Mouse (Mus musculus): ENCODE results near the gene Grcc10.

The Grcc10 gene

DNA sequence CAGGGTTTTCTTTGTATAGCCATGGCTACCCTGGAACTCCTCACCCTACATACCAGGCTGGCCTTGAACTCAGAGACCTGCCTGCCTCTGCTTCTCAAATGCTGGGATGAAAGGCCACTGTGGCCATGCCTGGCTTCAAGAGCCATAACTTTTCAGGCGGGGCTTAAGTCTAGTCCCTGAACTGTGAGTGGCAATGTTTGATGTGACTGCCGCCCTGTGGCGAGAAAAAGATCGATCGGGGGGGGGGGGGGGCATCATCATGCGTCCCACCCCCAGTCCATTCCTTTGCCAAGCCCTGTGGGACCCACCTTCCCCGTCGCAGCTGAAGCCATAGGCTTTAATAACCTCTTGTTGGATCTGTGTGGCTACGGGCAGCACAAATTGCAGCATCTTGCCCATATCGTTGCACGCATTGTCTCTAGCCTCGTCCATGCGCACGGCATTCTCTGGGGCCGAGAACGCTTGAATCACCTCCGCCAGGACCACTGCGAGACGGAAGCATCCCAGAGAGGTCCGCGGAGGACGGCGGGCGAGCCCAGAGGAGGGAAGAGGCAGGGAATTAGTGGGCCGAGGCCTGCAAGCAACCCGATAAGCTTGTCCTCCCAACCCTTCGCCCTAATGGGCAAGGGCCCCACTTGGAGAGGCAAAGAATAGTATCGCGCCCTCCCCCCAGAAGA, 825 bp downstream of the Grcc10 start:
- in situ Hi-C loops (cut with MboI; ENCODE audit: low pct_unique_long_range_greater_than_20kb in 1 of 2, low sequenced_read_pairs in 2 of 2, unreplicated experiment in 1 of 2), result no loop called here

DNA sequence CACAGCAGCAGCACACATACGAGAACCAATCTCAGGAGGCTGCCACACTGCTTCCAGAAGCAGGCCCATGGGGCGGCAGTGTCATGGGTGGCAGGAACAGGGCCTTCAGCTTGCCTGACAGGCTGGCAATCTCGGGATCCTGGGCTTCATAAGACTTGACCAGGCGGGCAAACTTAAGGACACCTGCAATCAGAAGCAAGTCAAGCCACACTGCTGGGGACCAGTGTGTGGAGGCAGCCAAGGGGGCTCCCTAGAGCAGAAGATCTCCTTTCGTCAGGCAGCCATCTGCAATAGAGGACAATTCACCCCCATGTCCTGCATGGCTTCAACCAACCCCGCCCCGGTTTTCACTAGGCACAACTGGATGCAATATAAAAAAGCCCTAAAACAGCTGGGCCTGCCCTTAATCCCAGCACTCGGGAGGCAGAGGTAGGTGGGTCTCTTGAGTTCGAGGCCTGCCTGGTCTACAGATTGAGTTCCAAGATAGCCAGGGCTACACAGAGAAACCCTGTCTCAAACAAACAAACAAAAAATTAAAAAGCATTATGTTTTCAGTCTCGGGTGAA, 1.9 kb downstream of the Grcc10 start:
- in situ Hi-C loops (cut with MboI; ENCODE audit: low pct_unique_long_range_greater_than_20kb in 1 of 2, low sequenced_read_pairs in 2 of 2, unreplicated experiment in 1 of 2), result no loop called here

DNA sequence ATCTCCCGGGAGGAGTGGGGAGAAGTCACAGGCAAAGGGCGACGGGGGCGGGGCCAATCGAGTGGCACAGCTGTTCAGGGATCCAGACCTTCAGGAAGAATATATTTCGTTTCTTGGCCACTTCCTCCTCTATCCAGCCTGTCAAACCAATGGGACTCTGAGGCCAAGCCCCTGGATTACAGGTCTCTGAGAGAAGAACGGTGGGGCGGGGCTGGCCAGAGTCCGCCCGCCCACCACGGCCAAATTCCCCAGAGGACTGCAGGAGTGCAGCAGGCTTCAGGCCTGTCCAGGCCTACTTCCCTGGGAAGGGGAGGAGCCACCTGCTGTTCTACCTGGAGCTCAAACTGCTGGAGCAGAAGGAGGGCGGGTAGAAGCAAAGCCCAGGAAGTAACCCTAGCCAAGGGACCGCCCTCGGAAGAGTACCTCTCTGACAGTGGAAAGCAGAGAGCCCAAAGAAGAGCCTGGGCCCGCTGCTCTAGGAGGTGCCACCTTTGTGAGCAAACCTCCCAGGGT, 2.6 kb downstream of the Grcc10 start, which contains the start of gene Ptpn6:
Ptpn6 (minus strand) TSS at position 204 of the 513 bp plus-strand sequence.
- in situ Hi-C loops (cut with MboI; ENCODE audit: low pct_unique_long_range_greater_than_20kb in 1 of 2, low sequenced_read_pairs in 2 of 2, unreplicated experiment in 1 of 2), result no loop called here

GRCm38 (mm10) chr6:124737040-124737439, 4.1 kb downstream of the Grcc10 start:
- in situ Hi-C loops (cut with MboI; ENCODE audit: low pct_unique_long_range_greater_than_20kb in 1 of 2, low sequenced_read_pairs in 2 of 2, unreplicated experiment in 1 of 2), result no loop called here

DNA sequence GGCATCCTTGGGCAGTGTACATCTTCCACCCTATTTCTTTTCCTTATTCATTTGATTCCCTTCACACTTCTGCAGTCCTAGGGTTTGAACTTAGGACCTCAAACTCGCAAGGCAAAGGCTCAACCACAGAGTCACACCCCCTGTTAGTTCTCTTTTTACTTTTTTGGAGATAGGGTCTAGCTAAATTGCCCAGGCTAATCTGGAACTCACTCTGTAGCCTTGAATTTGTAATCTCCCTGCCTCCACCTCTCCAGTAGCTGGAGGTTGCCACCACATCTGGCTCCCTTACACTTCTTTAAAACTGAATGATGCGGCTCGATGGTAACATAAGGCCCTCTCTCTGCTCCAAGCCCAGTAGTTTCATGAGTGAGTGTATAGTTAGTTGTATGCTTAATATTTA, 6.8 kb downstream of the Grcc10 start:
- in situ Hi-C loops (cut with MboI; ENCODE audit: low pct_unique_long_range_greater_than_20kb in 1 of 2, low sequenced_read_pairs in 2 of 2, unreplicated experiment in 1 of 2), result no loop called here

DNA sequence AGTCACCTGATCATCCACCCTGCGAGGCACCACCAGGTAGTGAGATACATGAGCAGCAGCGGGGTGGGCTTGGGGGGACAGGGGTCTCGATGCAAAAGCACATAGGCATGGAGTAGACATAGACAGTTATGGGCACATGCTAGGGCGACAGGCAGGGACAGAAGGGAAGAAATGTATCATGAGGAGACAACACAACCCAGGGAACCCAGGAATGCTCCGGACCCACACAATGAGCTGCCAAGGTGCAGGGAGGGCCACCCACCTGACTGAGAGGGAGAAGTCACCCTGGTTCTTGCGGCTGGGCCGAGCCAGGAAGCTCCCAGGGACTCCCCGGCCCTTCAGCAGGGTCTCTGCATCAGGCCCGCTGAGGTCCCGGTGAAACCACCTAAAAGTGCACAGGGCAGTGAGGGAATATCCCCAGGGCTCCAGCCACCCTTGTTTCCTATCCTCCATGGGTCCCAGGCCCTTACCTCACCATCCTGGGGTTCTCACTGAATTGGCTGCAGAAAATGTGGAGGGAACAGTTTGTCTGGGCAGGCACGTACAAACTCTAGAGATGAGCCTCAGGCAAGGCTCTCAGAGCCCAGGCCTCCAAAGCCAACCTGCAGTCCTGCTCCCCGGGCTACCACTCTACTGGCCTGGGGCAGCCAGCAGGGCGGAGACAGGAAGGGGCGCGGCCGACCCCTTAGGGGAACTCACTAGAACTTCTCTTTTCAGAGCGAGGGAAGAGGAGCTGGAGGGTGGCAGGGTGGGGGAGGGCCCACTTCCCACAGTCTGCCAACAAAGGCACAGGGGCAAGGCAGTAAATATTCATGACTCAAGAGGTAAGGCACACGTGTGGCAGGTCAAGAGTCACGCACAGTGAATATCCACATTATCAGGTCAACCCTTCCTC, 8.5 kb downstream of the Grcc10 start:
- in situ Hi-C loops (cut with MboI; ENCODE audit: low pct_unique_long_range_greater_than_20kb in 1 of 2, low sequenced_read_pairs in 2 of 2, unreplicated experiment in 1 of 2), result no loop called here

DNA sequence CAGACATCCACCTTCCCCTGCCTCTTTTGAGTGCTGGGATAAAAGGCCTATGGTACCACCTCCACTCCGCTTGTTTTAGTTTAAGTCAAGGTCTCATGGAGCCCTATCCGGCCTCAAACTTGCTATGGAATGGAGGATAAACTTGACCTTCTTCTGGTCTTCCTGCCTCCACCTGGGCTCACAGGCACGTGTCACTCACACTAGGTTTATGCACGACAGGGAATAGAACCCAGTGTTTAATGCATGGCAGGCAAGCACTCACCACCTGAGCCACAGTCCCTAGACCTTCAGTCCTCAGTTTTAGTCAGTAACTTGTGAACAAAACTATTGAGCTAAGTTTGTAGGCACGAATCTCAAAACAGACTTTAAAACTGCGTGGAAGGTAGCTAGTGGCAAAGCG, 10.1 kb downstream of the Grcc10 start:
- in situ Hi-C loops (cut with MboI; ENCODE audit: low pct_unique_long_range_greater_than_20kb in 1 of 2, low sequenced_read_pairs in 2 of 2, unreplicated experiment in 1 of 2), result no loop called here

- in situ Hi-C loops (cut with MboI; ENCODE audit: low pct_unique_long_range_greater_than_20kb in 1 of 2, low sequenced_read_pairs in 2 of 2, unreplicated experiment in 1 of 2), result no loop called here
These were observed 11.1 kb downstream of the Grcc10 start for GRCm38 (mm10) chr6:124729850-124730705.

DNA sequence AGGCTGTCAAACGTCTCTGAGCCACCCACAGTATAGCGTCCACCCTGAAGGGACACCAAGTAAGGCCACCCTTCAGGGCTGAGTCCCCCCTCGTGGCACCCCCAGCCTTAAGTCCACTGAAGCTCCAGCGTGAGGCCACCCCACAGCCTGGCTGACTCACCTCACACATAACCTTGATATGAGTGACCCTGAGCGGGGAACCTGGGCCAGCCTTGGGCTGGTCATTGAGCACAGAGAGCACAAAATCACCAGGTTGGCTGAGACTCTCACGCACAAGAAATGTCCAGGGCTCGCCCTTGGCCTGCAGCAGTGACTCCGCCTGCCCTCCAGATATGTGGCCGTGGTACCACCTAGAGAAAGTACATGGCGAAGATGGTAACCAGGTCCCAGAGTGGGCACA, 12.6 kb downstream of the Grcc10 start:
- in situ Hi-C loops (cut with MboI; ENCODE audit: low pct_unique_long_range_greater_than_20kb in 1 of 2, low sequenced_read_pairs in 2 of 2, unreplicated experiment in 1 of 2), result no loop called here

DNA sequence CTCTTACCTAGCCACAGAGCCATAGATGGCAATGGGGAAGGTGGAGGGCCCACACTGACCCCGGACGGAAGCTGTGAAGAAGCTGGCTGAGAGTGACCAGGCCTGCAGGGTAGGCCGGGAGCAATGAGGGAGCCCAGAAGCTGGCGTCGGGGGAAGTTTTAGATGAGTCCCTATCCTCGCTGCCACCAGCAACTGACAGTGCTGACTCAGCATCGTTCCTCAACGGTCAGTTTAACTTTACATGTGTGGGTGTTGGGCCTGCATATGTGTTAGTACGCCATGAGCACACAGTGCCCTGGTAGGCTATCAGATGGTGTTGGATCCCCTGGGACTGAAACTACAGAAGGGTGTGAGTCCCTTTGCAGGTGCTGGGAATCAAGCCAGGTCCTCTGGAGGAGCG, 16.7 kb downstream of the Grcc10 start:
- in situ Hi-C loops (cut with MboI; ENCODE audit: low pct_unique_long_range_greater_than_20kb in 1 of 2, low sequenced_read_pairs in 2 of 2, unreplicated experiment in 1 of 2), result no loop called here

GRCm38 (mm10) chr6:124723541-124723940, 17.6 kb downstream of the Grcc10 start:
- in situ Hi-C loops (cut with MboI; ENCODE audit: low pct_unique_long_range_greater_than_20kb in 1 of 2, low sequenced_read_pairs in 2 of 2, unreplicated experiment in 1 of 2), result no loop called here

GRCm38 (mm10) chr6:124722876-124723473, 18.2 kb downstream of the Grcc10 start:
- in situ Hi-C loops (cut with MboI; ENCODE audit: low pct_unique_long_range_greater_than_20kb in 1 of 2, low sequenced_read_pairs in 2 of 2, unreplicated experiment in 1 of 2), result no loop called here

DNA sequence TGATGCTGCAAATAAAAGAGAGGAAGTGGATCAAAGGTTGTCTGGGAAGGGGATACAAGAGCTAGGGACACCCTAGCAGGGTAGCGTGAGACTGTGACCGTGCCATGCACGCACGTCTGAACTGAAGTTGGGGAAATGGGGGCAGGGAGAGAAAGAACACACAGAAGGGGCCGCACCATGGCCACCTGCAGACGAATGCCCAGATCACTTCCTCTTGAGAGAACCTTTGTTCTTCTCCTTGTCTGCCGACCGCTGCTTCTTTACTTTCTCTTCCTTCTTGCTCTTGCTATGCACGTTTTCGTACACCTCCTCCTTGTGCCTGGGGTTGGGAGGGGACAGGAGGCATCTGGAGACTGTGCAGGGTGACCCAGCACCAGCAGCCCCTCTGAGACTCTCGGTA, 20.3 kb downstream of the Grcc10 start:
- in situ Hi-C loops (cut with MboI; ENCODE audit: low pct_unique_long_range_greater_than_20kb in 1 of 2, low sequenced_read_pairs in 2 of 2, unreplicated experiment in 1 of 2), result no loop called here

- in situ Hi-C loops (cut with MboI; ENCODE audit: low pct_unique_long_range_greater_than_20kb in 1 of 2, low sequenced_read_pairs in 2 of 2, unreplicated experiment in 1 of 2), result no loop called here
These were observed 21.7 kb downstream of the Grcc10 start for GRCm38 (mm10) chr6:124719354-124719978.

DNA sequence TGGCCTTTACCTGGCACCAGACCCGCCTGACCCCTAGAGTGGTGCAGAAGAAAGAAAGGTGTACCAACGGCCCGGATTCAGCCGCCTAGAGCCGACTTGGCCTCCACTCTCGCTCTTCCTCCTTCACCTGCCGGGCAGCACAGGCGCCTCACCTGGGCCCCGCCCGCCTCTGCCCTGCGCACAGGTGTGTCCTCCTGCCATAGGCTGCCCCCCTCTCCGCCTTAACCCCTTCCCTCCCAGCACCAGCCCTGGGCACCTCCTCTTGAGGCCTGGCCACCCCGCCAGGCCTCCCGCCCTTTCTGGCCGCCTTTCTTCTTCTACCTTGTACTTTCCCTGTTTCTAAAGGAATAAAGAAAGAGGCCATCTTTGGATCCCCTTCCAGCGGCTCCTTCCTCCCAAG, 22.5 kb downstream of the Grcc10 start:
- in situ Hi-C loops (cut with MboI; ENCODE audit: low pct_unique_long_range_greater_than_20kb in 1 of 2, low sequenced_read_pairs in 2 of 2, unreplicated experiment in 1 of 2), result no loop called here

GRCm38 (mm10) chr6:124717968-124718367, 23.2 kb downstream of the Grcc10 start:
- in situ Hi-C loops (cut with MboI; ENCODE audit: low pct_unique_long_range_greater_than_20kb in 1 of 2, low sequenced_read_pairs in 2 of 2, unreplicated experiment in 1 of 2), result no loop called here

- in situ Hi-C loops (cut with MboI; ENCODE audit: low pct_unique_long_range_greater_than_20kb in 1 of 2, low sequenced_read_pairs in 2 of 2, unreplicated experiment in 1 of 2), result no loop called here
These were observed 24.2 kb downstream of the Grcc10 start for GRCm38 (mm10) chr6:124716864-124717490.
